Mouse (Mus musculus) G1E (cell line): Measurements from ENCODE around the gene Atp10b.

Experiments used
- CTCF ChIP-seq: IDR thresholded peaks from 2 replicates; pipeline ENCODE4 v1.5.1; 2012; ENCODE audit warnings: low read depth, low read length, inconsistent platforms, mixed read lengths
- GATA1 ChIP-seq: IDR thresholded peaks from 2 replicates; pipeline ENCODE4 v1.6.1; 2012; ENCODE audit warnings: borderline replicate concordance, low read length, inconsistent platforms, mixed read lengths
- GATA2 ChIP-seq: IDR thresholded peaks from 2 replicates; pipeline ENCODE4 v1.6.1; 2012; ENCODE audit warnings: low read depth, low read length, inconsistent platforms, borderline replicate concordance
- POLR2AphosphoS5 ChIP-seq: IDR thresholded peaks from 2 replicates; pipeline ENCODE4 v1.6.1; 2012; ENCODE audit warnings: low read depth, low read length, inconsistent platforms; ENCODE audit not compliant: insufficient replicate concordance
- TAL1 ChIP-seq: conservative IDR thresholded peaks from 2 replicates; pipeline ENCODE4 v1.6.1; 2012; ENCODE audit warnings: low read depth, low read length, inconsistent platforms, mixed read lengths

DNA sequence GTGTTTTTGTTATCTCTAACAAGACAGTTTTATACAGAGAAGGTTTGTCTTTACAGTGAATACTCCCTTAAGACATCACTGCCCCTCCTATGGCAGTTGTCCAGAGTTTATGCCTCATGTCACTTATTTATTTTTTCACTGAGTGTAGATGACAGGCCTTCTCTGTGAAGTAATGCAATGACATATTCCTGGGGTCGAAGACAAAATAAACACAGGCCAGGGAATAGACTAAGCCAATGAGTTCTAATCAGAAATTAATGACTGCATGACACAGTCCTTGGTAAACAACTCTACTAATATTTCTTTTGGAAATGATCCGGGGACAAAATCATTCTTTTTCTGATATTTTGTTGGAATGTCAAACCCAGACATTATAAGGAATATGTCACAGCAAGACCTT, 32.7 kb downstream of the Atp10b start:
- TF ChIP-seq CTCF (no peak), POLR2AphosphoS5 (no peak), GATA1 (no peak), GATA2 (no peak), TAL1 (no peak)
